Mouse (Mus musculus): Measurements from ENCODE around the gene Tmem63a.

GRCm38 (mm10) chr1:181001217-181001616 is 59.1 kb downstream of the Tmem63a start:
- TF ChIP-seq GATA1 (IDR thresholded peaks at IDR 0.05; ENCODE audit: borderline replicate concordance, low read length) (no peak), FLI1 (IDR thresholded peaks at IDR 0.05; ENCODE audit: low read length) (no peak)

All from megakaryocyte, embryonic 14.5 days (primary cell).